Mouse (Mus musculus) pancreas, adult 10 weeks (tissue): ENCODE measurements around the gene Ermn. TPM values are rescaled to one million over a fixed set of nuclear protein-coding genes. Genes with fewer than 3 reads are reported as not detected.

Source experiments
- polyA plus RNA-seq: library from polyadenylated mRNA; stranded (reverse); fragments of 350-450 nt; fragmentation: Illumina TruSeq; extraction: RNeasy Lipid Tissue Mini Kit (QIAGEN cat#74804); gene quantifications from one replicate; pipeline ENCODE4 v1.2.3, GENCODE M21; 2015; ENCODE audit warnings: low read depth, low replicate concordance; ENCODE audit not compliant: insufficient read depth

Gene Ermn
- polyA plus RNA-seq, result not detected

DNA sequence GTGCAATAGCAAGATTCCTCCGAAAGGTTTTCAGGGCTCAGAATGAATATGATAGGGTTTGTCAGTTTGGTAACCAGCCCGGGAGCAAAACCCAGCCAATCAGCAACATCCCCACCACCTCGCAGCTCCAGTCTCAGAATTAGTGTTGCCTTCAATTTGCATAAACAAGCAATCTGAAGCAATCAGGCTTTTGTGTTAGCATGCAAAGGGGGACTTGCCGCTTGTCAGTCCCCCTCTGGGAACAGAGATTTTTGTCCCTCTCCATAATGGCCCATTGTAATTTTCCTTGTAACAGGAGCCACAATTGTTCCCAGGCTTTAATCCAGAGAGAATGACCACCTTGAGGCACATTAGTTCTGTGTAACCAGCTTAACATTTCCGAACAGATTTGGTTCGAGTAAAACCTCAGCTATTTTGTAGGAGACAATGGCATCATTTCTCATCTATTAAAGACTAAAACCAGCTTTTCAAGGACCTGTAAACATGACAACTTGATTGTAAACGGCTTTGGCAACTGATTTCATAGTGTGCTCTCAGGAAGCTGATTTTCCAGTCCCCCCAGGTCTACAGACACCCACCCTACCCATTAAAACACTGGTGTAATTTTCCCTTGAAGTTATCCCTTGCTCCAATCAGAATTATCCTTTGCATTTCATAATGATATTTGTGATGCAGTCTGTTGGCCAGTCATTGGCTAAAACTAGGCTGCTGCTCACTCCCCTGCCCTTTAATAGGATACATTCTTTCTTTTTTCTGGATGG lies at the start of gene Ermn:
Ermn (minus strand) TSS at position 44 of the 761 bp plus-strand sequence.

DNA sequence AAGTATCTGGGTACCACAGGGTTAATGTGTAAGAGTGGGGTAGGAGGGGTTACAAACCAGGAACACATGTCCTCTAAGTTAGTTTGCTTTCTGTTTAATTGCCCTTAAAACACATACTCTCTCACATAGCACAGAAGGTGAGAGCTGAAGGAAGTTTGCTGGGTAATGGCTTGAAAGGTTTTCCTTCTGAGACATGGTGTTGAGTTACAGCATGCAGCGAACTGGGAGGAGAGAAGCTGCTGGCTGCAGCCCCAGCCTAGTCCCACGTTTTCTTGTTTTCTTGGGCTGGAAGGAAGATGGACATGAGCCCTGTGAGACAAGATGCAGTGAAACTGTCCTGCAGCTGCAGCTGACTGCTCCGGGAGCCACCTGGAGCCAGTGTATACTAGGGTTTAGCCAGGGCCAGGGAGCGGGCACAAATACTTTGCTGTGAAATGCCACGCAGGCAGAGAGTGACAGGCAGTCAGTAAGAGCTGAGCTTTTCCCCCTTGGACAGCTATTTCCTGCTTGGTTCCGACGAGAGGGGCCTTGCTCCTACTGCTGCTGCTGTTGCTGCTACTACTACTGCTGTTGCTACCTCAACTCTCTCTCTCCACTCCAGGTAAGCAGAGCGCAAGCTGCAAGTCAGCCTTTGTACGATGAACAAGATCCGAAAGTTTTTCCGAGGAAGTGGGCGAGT lies 54.8 kb downstream of the Ermn start, which contains the start of gene Galnt5:
Galnt5 (plus strand) TSS at position 133 of the 679 bp plus-strand sequence.

Other genes with a start within 250 kb of the Ermn start
- not detected for gene Galnt5, start 55.0 kb downstream of the Ermn start, polyA plus RNA-seq
- gene Cytip, start 142.7 kb upstream of the Ermn start, polyA plus RNA-seq, result 1.2 TPM